Mouse (Mus musculus) kidney, embryonic 15.5 days (tissue): ENCODE data around the gene Kifc3. TPM values are rescaled to one million over a fixed set of nuclear protein-coding genes. Genes with fewer than 3 reads are reported as not detected.

Source experiments
- ATAC-seq: fragments of 200-750 bp; cut with Nextera tagmentation; replicated peaks from 2 replicates; pipeline ENCODE4 v1.8.0; 2017; ENCODE audit warnings: moderate TSS enrichment; ENCODE audit not compliant: low FRiP score
- H3K27ac ChIP-seq: fragments of 300-500 bp; sonication (generic); 2 replicates; pipeline ENCODE4 v1.5.1; 2015; ENCODE audit warnings: mild to moderate bottlenecking, inconsistent platforms
- H3K27me3 ChIP-seq: fragments of 300-500 bp; sonication (generic); 2 replicates; pipeline ENCODE4 v1.6.1; 2015; ENCODE audit warnings: inconsistent platforms
- H3K36me3 ChIP-seq: fragments of 300-500 bp; sonication (generic); 2 replicates; pipeline ENCODE4 v1.6.1; 2015; ENCODE audit warnings: inconsistent platforms
- H3K4me1 ChIP-seq: fragments of 300-500 bp; sonication (generic); 2 replicates; pipeline ENCODE4 v1.6.1; 2015; ENCODE audit warnings: inconsistent platforms
- H3K4me2 ChIP-seq: fragments of 300-500 bp; sonication (generic); 2 replicates; pipeline ENCODE4 v1.6.1; 2015; ENCODE audit warnings: moderate library complexity, mild to moderate bottlenecking, inconsistent platforms
- H3K4me3 ChIP-seq: fragments of 300-500 bp; sonication (generic); replicated peaks from 2 replicates; pipeline ENCODE4 v1.5.1; 2015; ENCODE audit warnings: mild to moderate bottlenecking, inconsistent platforms
- H3K9ac ChIP-seq: fragments of 300-500 bp; sonication (generic); 2 replicates; pipeline ENCODE4 v1.6.1; 2015; ENCODE audit warnings: mild to moderate bottlenecking, inconsistent platforms
- H3K9me3 ChIP-seq: fragments of 300-500 bp; sonication (generic); replicated peaks from 2 replicates; pipeline ENCODE4 v1.6.1; 2016; ENCODE audit warnings: inconsistent platforms
- WGBS: fragments of 180-500 bp; shearing (Covaris S2); methylation state at CpG from one replicate; pipeline ENCODE4 v1.1.7; 2015; ENCODE audit warnings: mixed read lengths; 5-methylcytosine and 5-hydroxymethylcytosine counted together
- polyA plus RNA-seq: library from polyadenylated mRNA; unstranded; fragments of >200 nt; fragmentation: Nextera tagmentation; extraction: Ambion mirVana; gene quantifications from 2 replicates; pipeline ENCODE4 v1.2.1, GENCODE M21; 2015

The Kifc3 gene
- polyA plus RNA-seq, 1 experiment from 2014 or later: 28.8 TPM

- H3K4me3 ChIP-seq: no peak within 1 kb of the TSS
- H3K9me3 ChIP-seq: no peaks in the 10 kb centered on the region
- H3K4me2 ChIP-seq: no peak within 1 kb of the TSS
- no peaks in the 10 kb centered on the region for H3K4me1 ChIP-seq
- no peak within 1 kb of the TSS for H3K27ac ChIP-seq
- no peaks in the 10 kb centered on the region for H3K36me3 ChIP-seq
- no peak within 1 kb of the TSS for H3K9ac ChIP-seq
- 20% methylated on average over 2 of the region's 2 CpGs for WGBS
- no peaks in the 10 kb centered on the region for H3K27me3 ChIP-seq
- peak; percentile 62 for ATAC-seq
Observed at GRCm38 (mm10) chr8:95054927-95055510, 147.6 kb downstream of the Kifc3 start, which contains the start of gene Drc7. Gene Drc7 (plus strand): TSS chr8:95055103.

GRCm38 (mm10) chr8:95054438-95054837 lies 148.2 kb downstream of the Kifc3 start:
- ATAC-seq: no peak
- Histone ChIP-seq H3K4me3 (no peak overlapping the region), H3K4me1 (no peaks in the 10 kb centered on the region), H3K9ac (no peak overlapping the region), H3K27ac (no peak overlapping the region), H3K36me3 (no peaks in the 10 kb centered on the region), H3K4me2 (no peak overlapping the region), H3K27me3 (no peaks in the 10 kb centered on the region), H3K9me3 (no peaks in the 10 kb centered on the region)
- 56% methylated on average over 6 of the region's 6 CpGs for WGBS

Other genes with a start within 250 kb of the Kifc3 start
- 41.7 and 44.8 TPM in 2 replicates for gene Adgrg1, start 228.1 kb downstream of the Kifc3 start, polyA plus RNA-seq
- gene Adgrg3, start 185.1 kb downstream of the Kifc3 start, polyA plus RNA-seq: 4.8 TPM in 2 replicates
- gene Drc7, start 147.7 kb downstream of the Kifc3 start, polyA plus RNA-seq: not detected in 2 replicates
- 27.6 and 29.7 TPM in 2 replicates for gene Katnb1, start 121.6 kb downstream of the Kifc3 start, polyA plus RNA-seq
- gene Cngb1, start 103.8 kb upstream of the Kifc3 start, polyA plus RNA-seq: 0.44 and 0.81 TPM in 2 replicates
- 0.33 TPM in 1 of 2 replicates, not detected in the other for gene Tepp, start 107.8 kb upstream of the Kifc3 start, polyA plus RNA-seq
- gene Zfp319, start 129.1 kb upstream of the Kifc3 start, polyA plus RNA-seq: 8.6 and 9.6 TPM in 2 replicates
- gene Usb1, start 129.5 kb upstream of the Kifc3 start, polyA plus RNA-seq: 47.0 and 49.0 TPM in 2 replicates
- gene Mmp15, start 149.5 kb upstream of the Kifc3 start, polyA plus RNA-seq: 10.0 and 12.3 TPM in 2 replicates
- gene Cfap20, start 232.1 kb upstream of the Kifc3 start, polyA plus RNA-seq: 138 and 139 TPM in 2 replicates